Mouse (Mus musculus): ENCODE data around the gene Gsg1. TPM values are rescaled to one million over a fixed set of nuclear protein-coding genes. Genes with fewer than 3 reads are reported as not detected.
A peak's percentile ranks its signal among the peaks of the same experiment; 100 is the strongest.

Gene Gsg1
- polyA plus RNA-seq (2015; fragmentation: Nextera tagmentation; extraction: Ambion mirVana) = 0.58 and 0.72 TPM in 2 replicates

GRCm38 (mm10) chr6:135254153-135254552 is at the start of gene Gsg1:
Gene Gsg1, minus strand, starts transcription at chr6:135254351.
- H3K27ac ChIP-seq = no peak within 1 kb of the TSS
- no peaks in the 10 kb centered on the region for H3K9me3 ChIP-seq (replicated peaks)
- no peak within 1 kb of the TSS for H3K9ac ChIP-seq
- no peak within 1 kb of the TSS for H3K4me3 ChIP-seq
- H3K36me3 ChIP-seq = no peaks in the 10 kb centered on the region
- H3K4me1 ChIP-seq (replicated peaks) = peaks cover 27% of the 10 kb centered on the region
- H3K27me3 ChIP-seq = no peaks in the 10 kb centered on the region
- 83% methylated on average over 7 of the region's 7 CpGs for WGBS
- no peak within 1 kb of the TSS for H3K4me2 ChIP-seq
- ATAC-seq (replicated peaks; ENCODE audit: insufficient number of reproducible peaks, insufficient read depth, low FRiP score, low read depth) = no peak

- H3K4me3 ChIP-seq = no peak overlapping the region
- 42% methylated on average over 10 of the region's 10 CpGs for WGBS
Observed at GRCm38 (mm10) chr6:135302421-135303125, 48.4 kb upstream of the Gsg1 start.

GRCm38 (mm10) chr6:135300469-135300868 is 46.3 kb upstream of the Gsg1 start:
- no peaks in the 10 kb centered on the region for H3K36me3 ChIP-seq
- peaks cover 13% of the 10 kb centered on the region for H3K4me1 ChIP-seq (replicated peaks)
- H3K27ac ChIP-seq = no peak overlapping the region
- H3K4me2 ChIP-seq = no peak overlapping the region
- WGBS = 76% methylated on average over 4 of the region's 4 CpGs
- H3K4me3 ChIP-seq = no peak overlapping the region
- no peak overlapping the region for H3K9ac ChIP-seq
- H3K27me3 ChIP-seq = no peaks in the 10 kb centered on the region
- no peaks in the 10 kb centered on the region for H3K9me3 ChIP-seq (replicated peaks)
- no peak for ATAC-seq (replicated peaks; ENCODE audit: insufficient number of reproducible peaks, insufficient read depth, low FRiP score, low read depth)

More at GRCm38 (mm10) chr6:135302421-135303125, 48.4 kb upstream of the Gsg1 start:
- no peak overlapping the region for H3K4me2 ChIP-seq
- no peak overlapping the region for H3K27ac ChIP-seq
- H3K36me3 ChIP-seq = no peaks in the 10 kb centered on the region
- H3K27me3 ChIP-seq = no peaks in the 10 kb centered on the region
- H3K9ac ChIP-seq = no peak overlapping the region
- peaks cover 11% of the 10 kb centered on the region for H3K4me1 ChIP-seq (replicated peaks)
- no peak; the same call in 1 of the 2 replicates for ATAC-seq (replicated peaks; ENCODE audit: insufficient number of reproducible peaks, insufficient read depth, low FRiP score, low read depth)
- no peaks in the 10 kb centered on the region for H3K9me3 ChIP-seq (replicated peaks)

- 63% methylated on average over 7 of the region's 7 CpGs for WGBS
Observed at GRCm38 (mm10) chr6:135299024-135299550, 44.9 kb upstream of the Gsg1 start.

GRCm38 (mm10) chr6:135297570-135297969 is 43.4 kb upstream of the Gsg1 start:
- H3K27ac ChIP-seq = no peak overlapping the region
- no peak overlapping the region for H3K4me3 ChIP-seq
- H3K9ac ChIP-seq = no peak overlapping the region
- no peak for ATAC-seq (replicated peaks; ENCODE audit: insufficient number of reproducible peaks, insufficient read depth, low FRiP score, low read depth)
- H3K4me2 ChIP-seq = no peak overlapping the region
- H3K36me3 ChIP-seq = no peaks in the 10 kb centered on the region
- no peaks in the 10 kb centered on the region for H3K9me3 ChIP-seq (replicated peaks)
- peaks cover 5% of the 10 kb centered on the region for H3K4me1 ChIP-seq (replicated peaks)
- 72% methylated on average over 7 of the region's 7 CpGs for WGBS
- H3K27me3 ChIP-seq = no peaks in the 10 kb centered on the region

More at GRCm38 (mm10) chr6:135299024-135299550, 44.9 kb upstream of the Gsg1 start:
- H3K27ac ChIP-seq = no peak overlapping the region
- H3K4me2 ChIP-seq = no peak overlapping the region
- no peak for ATAC-seq (replicated peaks; ENCODE audit: insufficient number of reproducible peaks, insufficient read depth, low FRiP score, low read depth)
- H3K4me1 ChIP-seq (replicated peaks) = peaks cover 5% of the 10 kb centered on the region
- no peaks in the 10 kb centered on the region for H3K9me3 ChIP-seq (replicated peaks)
- H3K36me3 ChIP-seq = no peaks in the 10 kb centered on the region
- no peak overlapping the region for H3K4me3 ChIP-seq
- H3K27me3 ChIP-seq = no peaks in the 10 kb centered on the region
- no peak overlapping the region for H3K9ac ChIP-seq

GRCm38 (mm10) chr6:135296267-135296666 is 42.1 kb upstream of the Gsg1 start:
- no peaks in the 10 kb centered on the region for H3K27me3 ChIP-seq
- no peak overlapping the region for H3K4me2 ChIP-seq
- no peak overlapping the region for H3K9ac ChIP-seq
- no peak overlapping the region for H3K4me3 ChIP-seq
- H3K9me3 ChIP-seq (replicated peaks) = no peaks in the 10 kb centered on the region
- 66% methylated on average over 17 of the region's 17 CpGs for WGBS
- H3K4me1 ChIP-seq (replicated peaks) = peaks cover 2% of the 10 kb centered on the region; the same call in 1 of the 2 replicates
- no peak overlapping the region for H3K27ac ChIP-seq
- peak; percentile 37; the same call in 1 of the 2 replicates for ATAC-seq (replicated peaks; ENCODE audit: insufficient number of reproducible peaks, insufficient read depth, low FRiP score, low read depth)
- no peaks in the 10 kb centered on the region for H3K36me3 ChIP-seq

- no peak for ATAC-seq (replicated peaks; ENCODE audit: insufficient number of reproducible peaks, insufficient read depth, low FRiP score, low read depth)
- H3K36me3 ChIP-seq = no peaks in the 10 kb centered on the region
- no peak overlapping the region for H3K4me3 ChIP-seq
- no peaks in the 10 kb centered on the region for H3K9me3 ChIP-seq (replicated peaks)
- WGBS = 65% methylated on average over 11 of the region's 11 CpGs
- H3K27me3 ChIP-seq = no peaks in the 10 kb centered on the region
- no peak overlapping the region for H3K27ac ChIP-seq
- peaks cover 2% of the 10 kb centered on the region; the same call in 1 of the 2 replicates for H3K4me1 ChIP-seq (replicated peaks)
- no peak overlapping the region for H3K9ac ChIP-seq
- H3K4me2 ChIP-seq = no peak overlapping the region
Observed at GRCm38 (mm10) chr6:135295082-135295861, 41.1 kb upstream of the Gsg1 start.

- Histone ChIP-seq H3K4me2 (no peak overlapping the region), H3K9me3 (replicated peaks) (no peaks in the 10 kb centered on the region), H3K4me3 (no peak overlapping the region), H3K9ac (no peak overlapping the region), H3K36me3 (no peaks in the 10 kb centered on the region), H3K4me1 (replicated peaks) (peaks cover 2% of the 10 kb centered on the region; the same call in 1 of the 2 replicates), H3K27ac (no peak overlapping the region), H3K27me3 (no peaks in the 10 kb centered on the region)
- 64% methylated on average over 6 of the region's 6 CpGs for WGBS
- ATAC-seq (replicated peaks; ENCODE audit: insufficient number of reproducible peaks, insufficient read depth, low FRiP score, low read depth) = no peak
Observed at GRCm38 (mm10) chr6:135294150-135294549, 40.0 kb upstream of the Gsg1 start.

GRCm38 (mm10) chr6:135292391-135292790 is 38.2 kb upstream of the Gsg1 start:
- 65% methylated on average over 4 of the region's 4 CpGs for WGBS
- Histone ChIP-seq H3K36me3 (no peaks in the 10 kb centered on the region), H3K27ac (no peak overlapping the region), H3K4me3 (no peak overlapping the region), H3K27me3 (no peaks in the 10 kb centered on the region), H3K9ac (no peak overlapping the region), H3K4me2 (no peak overlapping the region), H3K4me1 (replicated peaks) (peaks cover 2% of the 10 kb centered on the region; the same call in 1 of the 2 replicates), H3K9me3 (replicated peaks) (no peaks in the 10 kb centered on the region)
- ATAC-seq (replicated peaks; ENCODE audit: insufficient number of reproducible peaks, insufficient read depth, low FRiP score, low read depth) = no peak

GRCm38 (mm10) chr6:135279856-135280255 is 25.7 kb upstream of the Gsg1 start:
- H3K9ac ChIP-seq = no peak overlapping the region
- 45% methylated on average over 10 of the region's 10 CpGs for WGBS
- no peak for ATAC-seq (replicated peaks; ENCODE audit: insufficient number of reproducible peaks, insufficient read depth, low FRiP score, low read depth)
- no peak overlapping the region for H3K4me3 ChIP-seq
- no peak overlapping the region for H3K27ac ChIP-seq
- H3K36me3 ChIP-seq = no peaks in the 10 kb centered on the region
- no peaks in the 10 kb centered on the region for H3K4me1 ChIP-seq (replicated peaks)
- no peak overlapping the region for H3K4me2 ChIP-seq
- H3K27me3 ChIP-seq = no peaks in the 10 kb centered on the region
- no peaks in the 10 kb centered on the region for H3K9me3 ChIP-seq (replicated peaks)

- WGBS = 53% methylated on average over 5 of the region's 5 CpGs
- H3K9ac ChIP-seq = no peak overlapping the region
- H3K4me3 ChIP-seq = no peak overlapping the region
- H3K27ac ChIP-seq = no peak overlapping the region
- H3K9me3 ChIP-seq (replicated peaks) = no peaks in the 10 kb centered on the region
- no peak for ATAC-seq (replicated peaks; ENCODE audit: insufficient number of reproducible peaks, insufficient read depth, low FRiP score, low read depth)
- H3K4me1 ChIP-seq (replicated peaks) = 0 out of 2 replicates have a peak, but pooled peaks cover 3% of the 10 kb centered on the region
- H3K36me3 ChIP-seq = no peaks in the 10 kb centered on the region
- no peaks in the 10 kb centered on the region for H3K27me3 ChIP-seq
- no peak overlapping the region for H3K4me2 ChIP-seq
Observed at GRCm38 (mm10) chr6:135279286-135279685, 25.1 kb upstream of the Gsg1 start.

Measured in heart, embryonic 15.5 days (tissue).